Mouse (Mus musculus) hindbrain, postnatal 0 days (tissue): ENCODE measurements around the gene Ccdc157. TPM values are rescaled to one million over a fixed set of nuclear protein-coding genes. Genes with fewer than 3 reads are reported as not detected.

Source experiments
- ATAC-seq: fragments of 200-750 bp; cut with Nextera tagmentation; 2 replicates; pipeline ENCODE4 v1.8.0; 2017; ENCODE audit warnings: mild to moderate bottlenecking, moderate TSS enrichment, moderate library complexity
- DNase-seq: peaks from one replicate; pipeline ENCODE4 v3.0.0-alpha.2; 2015; ENCODE audit warnings: low spot score
- H3K27ac ChIP-seq: fragments of 300-500 bp; sonication (generic); 2 replicates; pipeline ENCODE4 v1.5.1; 2014; ENCODE audit warnings: mild to moderate bottlenecking
- H3K27me3 ChIP-seq: fragments of 300-500 bp; sonication (generic); 2 replicates; pipeline ENCODE4 v1.6.1; 2014; ENCODE audit warnings: low read length, mixed read lengths; ENCODE audit not compliant: insufficient read depth
- H3K36me3 ChIP-seq: fragments of 300-500 bp; sonication (generic); 2 replicates; pipeline ENCODE4 v1.6.1; 2014; ENCODE audit warnings: low read length, mixed read lengths; ENCODE audit not compliant: insufficient read depth
- H3K4me1 ChIP-seq: fragments of 300-500 bp; sonication (generic); 2 replicates; pipeline ENCODE4 v1.6.1; 2014; ENCODE audit warnings: antibody characterized with exemption, low read length, mixed read lengths; ENCODE audit not compliant: insufficient read depth
- H3K4me2 ChIP-seq: fragments of 300-500 bp; sonication (generic); 2 replicates; pipeline ENCODE4 v1.6.1; 2014; ENCODE audit warnings: low read depth, mild to moderate bottlenecking, low read length, moderate library complexity, mixed read lengths
- H3K4me3 ChIP-seq: fragments of 300-500 bp; sonication (generic); 2 replicates; pipeline ENCODE4 v1.5.1; 2014; ENCODE audit warnings: low read length
- H3K9ac ChIP-seq: fragments of 300-500 bp; sonication (generic); replicated peaks from 2 replicates; pipeline ENCODE4 v1.6.1; 2014; ENCODE audit warnings: mild to moderate bottlenecking, low read length, moderate library complexity, mixed read lengths
- H3K9me3 ChIP-seq: fragments of 300-500 bp; sonication (generic); 2 replicates; pipeline ENCODE4 v1.6.1; 2016; ENCODE audit warnings: low read length, mixed read lengths
- CTCF ChIP-seq: IDR thresholded peaks from 2 replicates; pipeline ENCODE4 v1.5.1; 2016; ENCODE audit warnings: antibody characterized with exemption, control low read depth, low read depth
- WGBS: fragments of 180-500 bp; shearing (Covaris S2); extraction: QIAGEN DNeasy Blood & Tissue Kit; methylation state at CpG from one replicate; pipeline ENCODE4 v1.1.7; 2014; 5-methylcytosine and 5-hydroxymethylcytosine counted together
- polyA plus RNA-seq: library from polyadenylated mRNA; unstranded; fragments of >200 nt; fragmentation: Nextera tagmentation; extraction: Ambion mirVana; gene quantifications from 2 replicates; pipeline ENCODE4 v1.2.1, GENCODE M21; 2015
- total RNA-seq: library from RNA; depleted of rRNA; stranded (reverse); fragments of >200 nt; gene quantifications from 2 replicates; pipeline ENCODE4 v1.2.3, GENCODE M21; 2014

The Ccdc157 gene
- total and polyA plus RNA-seq, 2 experiments from 2014 or later = 10.9 to 20.8 TPM

DNA sequence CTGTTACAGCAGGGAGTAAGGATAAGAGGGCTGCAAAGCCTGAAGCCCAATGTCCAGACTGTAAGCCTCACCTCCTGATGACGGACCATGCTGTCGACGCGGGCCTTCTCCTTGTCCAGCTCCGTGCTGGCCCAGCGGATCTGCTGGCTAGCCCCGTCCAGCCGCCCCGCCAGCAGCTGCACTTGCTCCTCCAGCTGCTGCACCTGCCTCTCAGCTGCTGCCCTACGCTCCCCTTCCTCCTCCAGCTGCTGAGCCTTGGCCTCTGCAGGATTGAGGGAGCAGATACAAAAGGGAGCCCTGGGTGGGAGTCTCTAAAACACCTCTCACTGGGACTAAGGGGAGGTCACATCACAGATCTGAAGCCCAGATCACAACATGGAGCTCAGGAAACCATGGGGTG is 13.0 kb downstream of the Ccdc157 start:
- no peaks in the 10 kb centered on the region for H3K9me3 ChIP-seq
- no peaks in the 10 kb centered on the region for H3K27me3 ChIP-seq
- DNase-seq (no peak), ATAC-seq (no peak)
- no peak overlapping the region for H3K4me2 ChIP-seq
- H3K4me3 ChIP-seq = no peak overlapping the region
- H3K27ac ChIP-seq = no peak overlapping the region
- no peaks in the 10 kb centered on the region for H3K4me1 ChIP-seq
- peaks cover 18% of the 10 kb centered on the region for H3K36me3 ChIP-seq
- 88% methylated on average over 10 of the region's 10 CpGs for WGBS
- H3K9ac ChIP-seq = no peak overlapping the region
- no peak for TF ChIP-seq CTCF

DNA sequence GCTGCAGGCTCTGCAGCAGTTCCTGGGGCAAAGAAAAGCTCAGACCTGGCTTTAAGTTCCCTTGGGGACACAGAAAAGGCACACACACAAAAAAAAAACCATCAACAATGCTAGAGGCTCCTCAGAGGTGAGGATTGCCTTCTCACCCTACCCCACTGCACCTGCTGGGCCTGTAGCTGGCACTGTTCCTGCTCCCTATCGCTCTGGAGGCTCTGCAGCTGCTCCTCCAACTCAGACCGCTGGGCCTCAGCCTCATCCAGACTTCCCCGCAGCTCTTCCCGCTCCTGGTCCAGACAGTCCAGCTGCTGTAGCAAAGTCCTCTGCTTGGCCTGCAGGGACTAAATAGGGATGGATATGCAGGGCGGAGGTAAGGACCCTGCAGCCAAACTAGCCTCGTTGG is 13.7 kb downstream of the Ccdc157 start:
- H3K27me3 ChIP-seq = no peaks in the 10 kb centered on the region
- DNase-seq (no peak), ATAC-seq (no peak)
- no peaks in the 10 kb centered on the region for H3K4me1 ChIP-seq
- no peak overlapping the region for H3K27ac ChIP-seq
- TF ChIP-seq CTCF = no peak
- no peaks in the 10 kb centered on the region for H3K9me3 ChIP-seq
- no peak overlapping the region for H3K4me2 ChIP-seq
- H3K4me3 ChIP-seq = no peak overlapping the region
- WGBS = 60% methylated on average over 6 of the region's 6 CpGs
- peaks cover 25% of the 10 kb centered on the region for H3K36me3 ChIP-seq
- H3K9ac ChIP-seq = no peak overlapping the region

DNA sequence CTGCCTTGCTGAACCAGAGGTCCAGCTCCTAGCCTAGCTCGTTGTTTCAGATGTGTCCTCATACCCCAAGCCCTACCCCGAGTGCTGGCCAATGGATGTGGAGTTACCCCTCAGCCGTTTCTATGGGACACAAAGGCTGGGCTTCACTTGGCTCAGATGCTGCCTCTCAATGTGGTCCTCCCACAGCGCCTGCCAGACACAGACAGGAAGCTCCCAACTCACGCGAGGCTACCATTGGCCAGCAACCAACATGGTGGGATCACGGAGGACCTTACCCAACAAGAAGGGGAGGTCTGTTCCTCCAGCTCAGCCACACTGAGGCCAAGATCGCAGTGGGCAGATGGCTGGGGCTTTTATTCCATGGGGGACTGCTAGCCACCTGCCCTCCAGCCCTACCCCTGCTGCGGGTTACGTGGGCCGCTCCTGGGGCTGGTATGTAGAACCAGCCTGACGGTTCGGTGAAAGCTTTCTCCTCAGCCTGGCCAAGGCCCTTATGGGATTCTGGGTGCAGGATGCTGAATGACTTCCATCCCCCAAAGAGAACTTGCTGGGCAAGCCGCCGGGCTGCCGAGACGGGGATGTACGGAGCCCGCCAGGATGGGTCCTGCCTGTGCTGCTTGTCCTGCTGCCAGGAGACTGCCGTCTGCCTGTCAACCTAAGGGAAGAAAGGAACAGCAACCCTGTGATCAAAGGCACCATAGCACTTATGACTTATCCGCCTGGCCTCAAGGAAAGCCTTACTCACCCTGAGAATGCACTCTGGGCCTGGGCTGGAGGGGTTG is 16.6 kb downstream of the Ccdc157 start:
- WGBS = 63% methylated on average over 21 of the region's 21 CpGs
- no peaks in the 10 kb centered on the region for H3K4me1 ChIP-seq
- H3K27ac ChIP-seq = peak overlapping the region; percentile 69
- DNase-seq = peak; percentile 83
- H3K36me3 ChIP-seq = peaks cover 45% of the 10 kb centered on the region
- no peak overlapping the region for H3K4me2 ChIP-seq
- ATAC-seq = peak; percentile 85
- H3K4me3 ChIP-seq = no peak overlapping the region
- H3K27me3 ChIP-seq = no peaks in the 10 kb centered on the region
- TF ChIP-seq CTCF = no peak
- H3K9ac ChIP-seq = no peak overlapping the region
- no peaks in the 10 kb centered on the region for H3K9me3 ChIP-seq

DNA sequence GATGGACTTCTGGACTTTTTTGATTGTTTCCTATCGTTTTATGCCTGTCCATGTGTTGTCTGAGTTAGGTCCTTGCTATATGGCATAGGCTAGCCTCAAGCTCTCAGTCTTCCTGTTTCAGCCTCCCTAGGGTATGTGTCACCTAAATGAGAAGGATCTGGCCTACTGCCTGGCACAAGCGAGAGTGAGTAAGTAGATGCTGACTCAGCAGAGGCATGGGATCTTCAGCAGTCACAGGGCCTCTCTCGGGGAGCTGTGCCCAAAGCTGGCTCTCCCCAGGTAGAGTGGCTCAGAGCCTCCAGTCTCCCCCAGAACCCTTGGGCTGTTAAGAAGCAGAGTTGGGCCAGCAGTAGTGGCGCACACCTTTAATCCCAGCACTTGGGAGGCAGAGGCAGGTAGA is 17.7 kb downstream of the Ccdc157 start:
- peaks cover 52% of the 10 kb centered on the region for H3K36me3 ChIP-seq
- H3K27ac ChIP-seq = no peak overlapping the region
- WGBS = 89% methylated on average over 4 of the region's 4 CpGs
- H3K9me3 ChIP-seq = no peaks in the 10 kb centered on the region
- no peaks in the 10 kb centered on the region for H3K4me1 ChIP-seq
- no peak for DNase-seq
- no peak overlapping the region for H3K9ac ChIP-seq
- H3K4me3 ChIP-seq = no peak overlapping the region
- H3K27me3 ChIP-seq = no peaks in the 10 kb centered on the region
- no peak for TF ChIP-seq CTCF
- H3K4me2 ChIP-seq = no peak overlapping the region
- ATAC-seq = no peak

DNA sequence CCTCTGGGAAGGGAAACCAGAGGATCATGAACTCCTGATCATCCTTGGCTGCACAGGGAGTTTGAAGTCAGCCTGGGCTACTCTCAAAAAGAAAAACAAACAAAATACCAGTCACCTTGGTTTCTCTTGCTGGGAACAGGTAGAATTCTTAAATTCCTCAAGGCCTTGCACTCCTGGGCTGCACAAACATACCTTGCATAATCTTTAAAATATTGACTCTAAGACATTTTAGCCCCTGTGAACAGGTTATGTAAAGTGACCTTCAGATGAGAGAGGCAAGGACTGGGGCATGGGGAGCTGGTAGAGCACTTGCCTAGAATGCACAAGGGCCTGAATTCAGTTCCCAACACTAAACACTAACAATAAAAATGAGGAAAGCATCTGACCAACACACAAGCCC is 18.6 kb downstream of the Ccdc157 start:
- Histone ChIP-seq H3K9me3 (no peaks in the 10 kb centered on the region), H3K4me3 (no peak overlapping the region), H3K9ac (no peak overlapping the region), H3K4me2 (no peak overlapping the region), H3K36me3 (peaks cover 52% of the 10 kb centered on the region), H3K4me1 (peaks cover 5% of the 10 kb centered on the region), H3K27ac (no peak overlapping the region), H3K27me3 (no peaks in the 10 kb centered on the region)
- no peak for ATAC-seq
- no peak for TF ChIP-seq CTCF
- DNase-seq = no peak

DNA sequence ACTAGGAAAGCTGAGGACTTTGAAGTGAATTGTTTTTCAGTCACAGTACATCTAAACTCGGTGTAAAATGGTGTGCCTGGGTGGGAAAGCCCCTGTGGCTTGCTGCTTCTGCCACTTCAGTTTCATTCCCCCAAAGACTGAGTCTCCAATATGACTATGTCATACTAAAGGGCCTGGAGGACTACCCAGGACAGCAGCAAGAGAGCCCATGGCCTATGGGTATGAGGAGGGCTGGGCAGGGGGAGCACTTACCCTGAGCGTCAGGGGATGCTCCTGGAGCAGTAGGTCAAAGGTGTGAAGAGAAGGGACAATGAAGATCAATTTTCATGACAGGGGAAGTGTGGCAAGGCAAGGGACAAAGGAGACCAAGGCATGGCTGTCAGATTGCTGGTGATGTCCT is 21.1 kb downstream of the Ccdc157 start:
- Histone ChIP-seq H3K27me3 (no peaks in the 10 kb centered on the region), H3K4me3 (no peak overlapping the region), H3K9me3 (no peaks in the 10 kb centered on the region), H3K4me2 (no peak overlapping the region), H3K4me1 (peaks cover 14% of the 10 kb centered on the region), H3K9ac (no peak overlapping the region), H3K27ac (no peak overlapping the region), H3K36me3 (peaks cover 49% of the 10 kb centered on the region)
- ATAC-seq = no peak
- WGBS = 57% methylated on average over 2 of the region's 2 CpGs
- no peak for DNase-seq
- TF ChIP-seq CTCF = no peak
